Mouse (Mus musculus) large intestine, adult 2 months (tissue): ENCODE data around the gene Coro1a. TPM values are rescaled to one million over a fixed set of nuclear protein-coding genes. Genes with fewer than 3 reads are reported as not detected.
"Not testable (repeated sequence)": the region's sequence is repeated elsewhere in the genome, so short reads cannot be mapped to it uniquely, and the experiment has no call there.

Experiments
- DNase-seq: peaks from one replicate; pipeline ENCODE4 v3.0.0-alpha.2; 2012; ENCODE audit warnings: low read depth, low spot score
- WGBS: fragments of 180-500 bp; shearing (Covaris S2); methylation state at CpG from one replicate; pipeline ENCODE4 v1.1.7; 2018; 5-methylcytosine and 5-hydroxymethylcytosine counted together
- polyA plus RNA-seq: library from polyadenylated mRNA; depleted of rRNA; stranded (reverse); fragments of >200 nt; gene quantifications from 2 replicates; pipeline ENCODE4 v1.2.3, GENCODE M21; 2012; rRNA removed

Coro1a gene
- polyA plus RNA-seq: 137 and 143 TPM in 2 replicates

DNA sequence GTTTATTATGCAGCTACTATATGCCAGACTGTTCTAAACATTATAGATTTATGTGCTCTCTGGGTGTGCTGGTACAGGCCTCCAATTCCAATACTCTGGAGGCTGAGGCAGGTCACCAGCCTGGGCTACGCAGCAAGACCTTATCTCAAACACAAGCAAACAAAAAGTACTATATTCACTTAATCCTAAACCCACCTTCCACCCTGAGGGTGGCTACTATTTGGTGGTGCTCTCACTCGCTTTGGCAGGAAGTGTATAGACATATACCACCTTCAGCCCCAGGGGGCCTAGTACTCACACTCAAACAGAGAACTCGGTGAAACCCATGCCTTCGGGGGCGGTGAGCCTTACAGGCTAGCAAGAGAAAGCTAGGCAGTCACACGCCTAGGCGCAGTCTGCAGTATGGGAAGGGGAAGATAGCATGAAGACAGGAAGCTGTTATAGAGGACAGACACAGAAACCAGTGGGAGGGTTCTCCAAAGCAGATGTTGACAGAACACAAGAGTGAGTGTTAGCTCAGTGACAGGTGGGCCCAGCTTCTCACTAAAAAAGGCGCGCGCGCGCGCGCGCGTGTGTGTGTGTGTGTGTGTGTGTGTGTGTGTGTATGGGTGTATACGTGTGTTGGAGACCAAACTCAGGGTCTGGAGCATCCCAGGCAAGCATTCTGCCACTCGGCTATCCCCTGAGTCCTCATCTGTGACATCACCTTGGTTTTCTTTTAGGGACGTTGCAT lies at the start of gene Coro1a:
Gene Coro1a, minus strand, starts transcription at position 346 of the 733 bp plus-strand sequence.
- DNase-seq: no peak
- 86% methylated on average over 19 of the region's 19 CpGs for WGBS

DNA sequence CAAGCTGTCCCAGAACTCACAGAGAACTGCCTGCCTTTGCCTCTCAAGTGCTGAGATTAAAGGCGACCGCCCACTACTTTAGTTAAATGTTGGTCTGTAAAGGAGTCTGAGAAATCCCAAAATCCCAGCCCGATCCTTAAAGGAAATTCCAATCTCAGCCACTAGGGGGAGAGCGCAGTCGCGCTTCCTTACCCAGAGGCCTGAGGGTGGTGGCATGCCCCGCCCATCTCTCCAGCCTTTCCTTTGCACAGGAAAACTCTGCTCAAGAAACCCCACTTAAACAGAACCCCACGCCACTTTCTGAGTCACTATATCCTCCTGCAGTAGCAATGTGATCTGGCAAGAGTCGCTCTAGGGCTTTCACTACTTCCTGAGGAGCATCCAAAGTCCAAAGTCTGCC lies 47.3 kb upstream of the Coro1a start:
- WGBS: 1% methylated on average over 9 of the region's 9 CpGs
- DNase-seq: no peak

DNA sequence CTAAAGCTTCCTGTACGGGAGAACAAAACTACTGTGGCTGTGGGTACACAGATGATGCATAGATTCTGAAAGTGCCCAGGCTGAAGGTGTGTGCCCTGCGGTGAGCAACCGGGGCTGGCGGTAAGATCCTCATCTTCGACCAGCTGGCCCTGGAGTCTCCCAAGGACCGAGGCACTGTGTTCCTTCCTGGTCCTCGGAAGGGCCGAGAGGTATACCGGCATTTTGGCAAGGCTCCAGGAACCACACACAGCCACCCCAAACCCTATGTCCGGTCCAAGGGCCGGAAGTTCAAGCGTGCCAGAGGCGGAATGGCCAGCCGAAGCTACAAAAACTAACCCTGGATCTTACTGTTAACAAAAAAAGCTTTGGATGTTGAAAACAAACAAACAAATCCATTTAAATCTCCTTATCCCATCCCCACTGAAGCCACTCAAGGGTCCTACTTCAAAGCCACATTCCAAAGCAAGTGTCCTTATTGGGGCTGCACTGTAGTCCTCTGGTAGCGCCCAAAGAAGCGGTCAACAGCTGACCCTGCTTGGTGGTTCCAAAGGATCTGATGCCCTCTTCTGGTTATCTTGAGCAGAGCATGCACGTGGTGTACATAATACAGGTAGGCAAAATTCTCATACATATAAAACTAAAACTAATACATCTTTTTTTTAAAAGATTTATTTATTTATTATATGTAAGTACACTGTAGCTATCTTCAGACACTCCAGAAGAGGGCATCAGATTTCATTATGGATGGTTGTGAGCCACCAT lies 42.2 kb upstream of the Coro1a start:
- WGBS: 77% methylated on average over 17 of the region's 17 CpGs
- no peak for DNase-seq

DNA sequence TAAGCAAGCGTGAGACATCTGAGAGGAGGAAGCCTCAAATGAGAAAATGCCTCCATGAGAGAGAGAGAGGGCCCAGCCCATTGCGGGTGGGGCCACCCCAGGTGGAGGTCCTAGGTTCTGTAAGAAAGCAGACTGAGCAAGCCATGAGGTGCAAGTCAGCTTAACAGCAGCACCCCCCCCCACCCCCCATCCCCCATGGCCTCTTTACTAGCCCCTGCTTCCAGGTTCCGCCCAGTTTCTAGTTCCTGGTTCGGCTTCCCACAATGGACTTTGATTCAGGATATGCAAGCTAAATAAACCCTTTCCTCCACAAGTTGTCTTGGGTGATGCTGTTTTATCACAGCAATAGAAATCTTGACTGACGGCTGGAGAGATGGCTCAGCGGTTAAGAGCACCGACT lies 41.2 kb upstream of the Coro1a start:
- 21% methylated on average over 7 of the region's 7 CpGs for WGBS
- peak; percentile 76 for DNase-seq

DNA sequence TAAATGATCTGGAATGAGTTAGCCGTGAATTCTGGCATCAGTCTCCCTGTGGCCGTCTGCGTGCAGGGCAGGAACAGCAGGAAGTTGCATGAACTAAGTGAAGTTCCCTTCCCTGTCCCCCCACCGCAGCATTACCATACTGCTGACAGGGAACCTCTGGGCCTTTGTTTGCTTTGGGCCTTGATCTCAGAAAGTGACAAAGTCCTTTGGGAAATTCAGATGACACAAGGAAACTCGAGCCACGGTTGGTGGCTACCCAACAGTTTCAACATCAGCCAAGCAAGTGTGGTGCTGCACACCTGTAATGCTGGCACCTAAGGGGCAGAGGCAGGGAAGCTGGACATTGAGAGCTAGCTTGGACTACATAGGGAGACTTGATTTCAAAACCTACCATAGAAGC lies 39.2 kb upstream of the Coro1a start:
- DNase-seq: peak; percentile 60
- WGBS: 13% methylated on average over 6 of the region's 6 CpGs

DNA sequence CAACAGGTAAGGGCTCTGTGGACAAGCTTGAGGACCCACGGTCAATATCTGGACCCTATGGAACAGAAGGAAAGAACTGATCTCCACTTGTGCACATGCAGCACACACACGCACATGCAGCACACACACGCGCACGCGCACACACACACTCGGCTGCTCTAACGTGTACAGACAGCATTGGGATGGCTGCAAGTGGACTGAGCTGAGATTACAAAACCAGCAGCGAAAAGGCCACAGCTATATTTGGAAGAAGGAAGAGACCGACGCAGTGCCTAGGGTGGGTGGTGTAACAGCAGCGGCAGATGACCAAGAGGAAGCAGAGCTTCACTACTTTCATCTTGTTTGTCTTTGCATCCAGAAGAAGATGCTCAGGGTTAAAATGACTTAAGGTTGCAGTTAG lies 38.5 kb upstream of the Coro1a start:
- WGBS: 51% methylated on average over 12 of the region's 12 CpGs
- DNase-seq: no peak

DNA sequence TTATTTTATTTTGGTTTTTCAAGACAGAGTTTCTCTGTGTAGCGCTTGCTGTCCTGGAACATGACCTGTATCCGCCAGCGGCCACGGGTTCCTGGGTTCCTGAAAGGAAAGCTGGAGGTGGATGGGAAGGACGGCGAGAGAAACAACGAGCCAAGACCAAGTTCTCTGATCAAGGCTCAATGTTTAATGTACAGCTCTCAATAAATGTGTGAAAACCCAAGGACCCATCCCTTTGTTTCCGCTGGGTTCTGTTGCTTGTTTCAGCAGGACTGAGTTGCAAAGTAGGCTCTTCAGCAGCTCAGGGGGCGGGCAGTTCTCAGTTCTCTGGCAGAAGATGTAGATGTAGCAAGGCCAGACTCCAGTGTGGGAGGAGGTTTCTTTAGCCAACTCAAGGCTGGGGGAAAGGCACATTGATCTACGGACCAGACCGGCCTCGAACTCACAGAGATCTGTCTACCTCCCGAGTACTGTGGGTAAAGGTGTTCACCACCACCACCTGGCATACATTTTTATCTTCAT lies 34.4 kb upstream of the Coro1a start:
- WGBS: 90% methylated on average over 13 of the region's 13 CpGs
- no peak for DNase-seq

DNA sequence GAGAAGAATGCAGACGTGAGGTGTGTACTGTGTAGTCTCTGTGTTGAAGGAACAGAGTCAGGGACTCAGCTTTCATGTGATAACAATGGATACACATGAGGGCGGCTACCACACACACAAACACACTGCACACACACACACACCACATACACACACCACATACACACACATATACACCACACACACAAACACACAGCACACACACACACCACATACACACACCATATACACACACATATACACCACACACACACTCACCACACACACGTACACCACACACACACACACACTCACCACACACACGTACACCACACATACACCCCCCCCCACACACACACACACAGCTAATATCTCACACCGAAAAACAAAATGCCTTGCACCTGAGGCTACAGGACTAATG lies 33.9 kb upstream of the Coro1a start:
- 87% methylated on average over 5 of the region's 5 CpGs for WGBS
- DNase-seq: no peak

DNA sequence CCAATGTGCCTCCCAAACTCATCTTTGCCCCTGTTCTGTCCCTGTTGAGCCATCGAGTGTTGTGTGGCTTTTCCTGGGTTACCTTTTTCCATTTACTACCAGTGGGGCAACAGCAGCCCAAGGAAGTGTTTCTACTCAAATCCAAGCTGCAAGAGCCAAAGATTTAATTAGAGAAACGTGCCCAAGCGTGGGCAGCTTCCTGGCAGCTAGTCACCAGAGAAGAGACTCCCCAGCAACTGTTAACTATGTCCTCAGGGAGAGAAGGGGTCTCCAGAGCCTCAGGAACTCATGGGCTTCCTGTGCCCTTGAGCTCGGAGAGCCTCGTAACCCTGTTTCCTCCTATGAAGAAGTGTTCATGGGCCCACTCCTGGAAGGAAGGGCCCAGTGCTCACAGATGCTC lies 33.4 kb upstream of the Coro1a start:
- no peak for DNase-seq
- WGBS: 73% methylated on average over 5 of the region's 5 CpGs

DNA sequence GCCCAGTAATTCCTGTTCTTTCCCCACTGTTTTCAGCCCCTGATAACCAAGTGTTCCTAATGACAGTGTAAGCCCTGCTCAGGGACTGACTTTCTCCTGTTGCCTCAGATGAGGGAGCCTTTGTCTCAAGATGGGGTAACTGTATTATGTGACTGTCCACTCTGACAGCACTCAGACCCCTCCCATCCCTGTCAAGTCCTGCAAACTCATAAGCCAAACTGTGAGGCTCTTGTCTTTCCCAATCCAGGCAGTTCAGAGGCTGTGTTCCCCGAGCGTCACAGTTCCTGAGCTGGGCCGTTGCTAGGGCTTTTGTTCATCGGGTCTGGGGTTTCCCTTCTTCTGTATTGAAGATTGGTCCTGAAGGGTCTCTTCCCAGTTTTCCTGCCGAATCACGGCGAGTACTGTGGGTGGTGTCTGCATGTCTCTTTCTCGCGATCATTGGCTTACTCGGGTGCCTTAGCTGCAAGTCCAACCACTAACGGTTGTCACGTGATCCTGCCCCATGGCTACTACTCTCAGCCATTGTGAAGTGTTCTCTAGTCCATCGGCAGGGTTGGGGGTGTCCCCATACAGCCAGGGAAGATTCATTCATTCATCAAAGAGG lies 32.6 kb upstream of the Coro1a start:
- no peak for DNase-seq
- 82% methylated on average over 13 of the region's 13 CpGs for WGBS

DNA sequence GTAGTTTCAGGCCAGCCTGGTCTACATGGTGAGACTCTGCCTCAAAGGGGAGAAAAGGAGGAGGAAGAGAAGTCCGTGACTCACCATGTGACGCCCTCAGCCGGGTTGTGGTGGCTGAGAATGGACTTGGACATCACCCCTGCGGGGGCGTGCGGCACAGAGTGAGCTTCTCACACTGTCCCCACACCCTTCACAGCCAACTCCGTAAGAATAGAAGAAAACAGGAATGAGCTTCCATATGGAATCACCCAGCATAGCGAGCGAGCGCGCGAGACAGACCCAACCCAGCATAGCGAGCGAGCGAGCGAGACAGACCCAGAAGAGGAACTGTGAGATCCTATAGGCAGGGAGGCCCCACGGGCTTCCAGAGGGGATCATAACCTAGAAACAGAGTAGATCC lies 32.0 kb upstream of the Coro1a start:
- 83% methylated on average over 17 of the region's 17 CpGs for WGBS
- DNase-seq: no peak

DNA sequence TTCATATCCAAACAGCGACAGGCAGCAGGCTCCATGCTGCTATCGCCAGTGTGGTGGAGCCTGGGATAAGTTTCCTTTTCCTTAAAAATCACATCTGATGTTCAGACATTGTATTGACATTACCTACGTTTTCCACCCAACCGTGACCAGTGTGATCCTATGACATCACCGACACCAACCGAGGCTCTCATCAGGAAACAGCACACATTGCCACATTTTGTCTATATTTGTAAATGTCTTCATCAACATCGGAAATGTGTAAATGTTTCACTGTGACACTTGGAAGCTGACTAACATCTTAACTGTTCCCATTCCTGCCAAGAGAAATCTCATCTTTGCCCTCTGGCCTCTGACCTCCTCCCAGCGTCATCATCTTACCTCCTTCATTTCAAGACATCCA lies 28.5 kb upstream of the Coro1a start:
- 71% methylated on average over 8 of the region's 8 CpGs for WGBS
- DNase-seq: no peak

DNA sequence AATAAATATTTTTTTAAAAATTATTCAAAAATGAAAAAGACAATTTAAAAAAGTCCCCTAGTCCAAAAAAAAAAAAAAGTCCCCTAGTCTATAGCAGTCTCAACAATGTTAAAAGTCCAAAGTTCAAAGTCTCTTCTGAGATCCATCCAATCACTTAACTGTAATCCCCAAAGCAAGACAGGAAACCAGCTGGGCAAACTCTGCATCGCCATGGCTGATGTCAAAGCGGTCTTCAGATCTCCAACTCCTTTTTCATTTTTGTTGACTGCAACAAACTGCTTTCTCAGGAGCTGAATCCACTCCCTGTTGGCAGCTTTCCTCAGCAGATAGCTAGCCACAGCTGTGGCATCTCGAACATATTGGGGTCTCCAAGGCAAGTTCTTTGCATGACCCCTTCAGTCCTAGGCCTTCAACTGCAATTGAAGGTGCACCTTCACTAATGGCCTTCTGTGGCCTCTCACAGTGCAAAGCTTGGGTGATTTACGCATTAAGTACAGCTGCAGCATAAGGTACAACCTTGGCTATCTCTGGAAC lies 22.7 kb upstream of the Coro1a start:
- DNase-seq: not testable (repeated sequence)
- WGBS: 53% methylated on average over 4 of the region's 4 CpGs

DNA sequence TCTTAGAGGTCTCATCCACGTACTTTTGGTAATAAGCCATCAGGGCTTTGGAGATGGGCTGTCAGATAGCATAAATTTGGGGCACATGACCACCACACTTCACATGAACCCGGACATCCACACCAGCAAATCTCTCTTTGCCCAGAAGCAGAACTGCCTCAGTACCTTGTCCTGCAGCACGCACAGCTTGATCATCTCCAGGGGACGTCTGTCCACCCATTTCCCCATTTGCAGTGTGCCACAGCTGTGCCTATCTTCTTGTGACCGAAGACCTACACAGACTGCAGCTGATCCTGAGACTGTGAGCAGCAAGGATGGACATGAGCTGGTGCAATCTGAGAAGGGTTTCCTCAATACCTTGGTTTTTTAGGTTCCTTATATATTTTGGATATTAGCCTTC lies 18.1 kb upstream of the Coro1a start:
- DNase-seq: no peak
- 69% methylated on average over 5 of the region's 5 CpGs for WGBS

DNA sequence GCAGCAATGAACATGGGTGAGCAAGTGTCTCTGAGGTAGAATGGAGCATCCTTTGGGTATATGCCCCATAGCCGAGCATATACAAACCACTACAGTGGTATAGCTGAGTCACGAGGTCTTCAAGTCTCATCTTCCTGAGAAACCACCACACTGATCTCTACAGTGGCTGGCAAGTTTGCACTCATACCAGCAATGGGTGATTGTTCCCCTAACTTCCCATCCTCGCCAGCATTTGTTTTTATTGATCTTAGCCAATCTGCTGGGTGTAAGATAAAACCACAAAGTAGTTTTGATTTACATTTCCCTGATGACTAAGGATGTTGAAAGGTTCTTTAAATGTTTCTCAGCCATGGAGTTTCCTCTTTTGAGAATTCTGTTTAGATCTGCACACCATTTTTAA lies 17.5 kb upstream of the Coro1a start:
- DNase-seq: no peak
- 65% methylated on average over 3 of the region's 3 CpGs for WGBS

DNA sequence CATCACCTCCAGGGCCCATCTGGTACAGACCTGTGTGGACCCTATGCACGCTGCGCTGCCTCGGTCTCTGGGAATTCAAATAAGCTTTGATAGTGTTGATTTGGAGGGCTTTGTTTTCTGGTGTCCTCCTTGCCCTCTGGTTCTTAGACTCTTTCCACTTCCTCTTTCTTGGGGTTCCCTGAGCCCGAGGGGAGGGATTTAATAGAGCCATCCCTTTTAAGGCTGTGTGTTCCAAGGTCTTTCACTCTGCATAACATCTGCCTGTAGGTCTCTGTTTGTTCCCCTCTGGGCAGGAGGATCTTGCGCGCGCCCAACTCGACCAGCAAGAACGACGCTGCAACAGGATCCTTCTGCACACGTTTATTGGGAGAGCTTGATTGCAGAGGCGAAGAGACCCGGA lies 14.0 kb upstream of the Coro1a start:
- WGBS: 86% methylated on average over 13 of the region's 13 CpGs
- no peak for DNase-seq

DNA sequence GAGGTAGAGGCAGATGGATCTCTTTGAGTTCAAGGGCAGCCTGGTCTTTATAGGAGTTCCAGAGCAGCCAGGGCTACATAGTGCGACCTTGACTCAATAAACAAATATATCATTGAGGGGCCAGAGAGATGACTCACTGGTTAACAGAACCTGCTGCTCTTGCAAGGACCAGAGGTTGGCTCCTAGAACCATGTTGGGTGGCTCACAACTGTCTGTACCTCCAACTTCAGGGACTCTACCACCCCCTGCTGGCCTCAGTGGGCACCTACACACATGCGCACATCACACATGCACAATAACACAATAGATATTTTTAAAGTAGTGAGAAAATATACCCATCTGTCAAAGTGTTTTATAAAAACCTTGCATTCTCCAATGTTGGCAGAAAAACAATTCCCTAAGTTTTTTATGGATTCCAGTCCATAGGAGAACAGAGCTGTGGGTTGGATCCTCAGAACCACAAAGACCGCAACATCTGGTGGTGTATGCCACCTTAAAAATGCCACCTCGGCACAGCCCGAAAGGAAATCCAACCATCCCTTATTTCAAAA lies 11.3 kb upstream of the Coro1a start:
- no peak for DNase-seq
- WGBS: 90% methylated on average over 5 of the region's 5 CpGs

DNA sequence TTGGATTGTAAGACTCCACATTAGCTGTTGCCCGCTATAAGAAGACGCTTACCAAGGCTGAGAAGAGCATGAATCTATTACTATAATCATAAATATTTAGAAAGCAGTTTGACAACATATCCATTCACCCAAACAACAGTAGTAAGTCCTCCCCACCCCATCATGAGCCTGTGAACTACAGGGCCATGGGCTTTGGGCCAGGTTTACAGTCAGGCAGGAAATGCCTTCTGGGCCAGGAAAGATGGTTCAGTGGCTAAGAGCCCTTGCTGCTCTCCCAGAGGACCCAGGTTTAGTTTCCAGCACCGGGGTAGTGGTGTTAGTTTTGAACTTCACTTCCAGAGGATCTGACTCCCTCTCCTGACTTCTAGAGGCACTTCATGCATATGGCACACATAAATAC lies 10.0 kb upstream of the Coro1a start:
- DNase-seq: no peak
- 70% methylated on average over 3 of the region's 3 CpGs for WGBS

DNA sequence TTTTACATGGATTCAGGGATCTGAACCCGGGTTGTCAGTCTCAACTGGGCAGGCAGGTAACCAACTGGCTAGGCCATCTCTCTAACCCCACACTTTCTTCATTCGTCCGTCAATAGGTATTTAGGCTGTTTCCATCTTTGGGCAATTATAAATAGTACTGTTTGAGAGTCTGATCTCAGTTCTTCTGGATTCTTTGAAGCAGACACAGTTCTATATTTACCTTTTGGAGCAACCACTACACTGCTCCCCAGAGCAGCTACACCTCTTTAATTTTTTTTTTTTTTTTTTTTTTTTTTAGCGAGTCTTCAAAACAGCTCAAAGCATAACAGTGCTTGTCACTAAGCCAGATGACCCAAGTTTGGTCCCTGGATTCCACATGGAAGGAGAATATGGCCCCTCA lies 8.1 kb upstream of the Coro1a start:
- 81% methylated on average over 4 of the region's 4 CpGs for WGBS
- DNase-seq: no peak

DNA sequence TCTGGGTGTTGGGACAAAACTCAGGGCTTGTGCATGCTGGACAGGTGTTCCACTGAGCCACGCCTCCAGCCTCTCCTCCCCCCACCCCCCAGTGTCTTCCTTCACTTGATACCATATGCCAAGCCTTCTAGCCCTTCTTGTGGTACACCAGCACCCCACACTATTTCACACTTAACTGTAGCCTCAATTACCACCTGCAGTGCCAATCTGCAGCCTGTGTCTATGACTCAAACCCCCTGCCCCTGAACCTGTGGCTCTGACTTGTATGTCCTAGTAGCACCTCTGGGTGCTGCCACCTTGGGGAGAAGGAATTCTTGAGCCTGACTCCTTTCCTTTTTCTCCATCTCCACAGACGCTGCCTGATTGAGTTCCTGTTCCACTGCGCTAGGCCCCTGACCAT lies 4.3 kb upstream of the Coro1a start:
- 86% methylated on average over 3 of the region's 3 CpGs for WGBS
- no peak for DNase-seq
